Mouse (Mus musculus) heart, adult 18-20 months (tissue): ENCODE measurements around the gene Mycbpap. TPM values are rescaled to one million over a fixed set of nuclear protein-coding genes. Genes with fewer than 3 reads are reported as not detected.

Experiments
- total RNA-seq, 2 experiments: library from RNA; stranded (reverse); gene quantifications; 2 replicates each; pipeline ENCODE4 v1.2.3; 2021

Mycbpap gene
- total RNA-seq, 2 experiments from 2014 or later = 0.67 to 1.5 TPM

Other genes starting within 250 kb of the Mycbpap start
- under 1 TPM in 1 of 2 experiments, not detected in 1; 0.77 TPM for gene Gm21885, start 239.9 kb downstream of the Mycbpap start, total RNA-seq
- 10 to 100 TPM; 31.4 to 34.7 TPM for gene Luc7l3, start 199.8 kb downstream of the Mycbpap start, total RNA-seq
- 100 to 1,000 TPM; 274 to 280 TPM for gene Ankrd40, start 193.7 kb downstream of the Mycbpap start, total RNA-seq
- gene Abcc3, start 128.7 kb downstream of the Mycbpap start, total RNA-seq = 1 to 10 TPM; 1.7 to 1.8 TPM
- 10 to 100 TPM in 1 of 2 experiments, 1 to 10 TPM in 1; 8.7 to 10.1 TPM for gene Cacna1g, start 47.5 kb downstream of the Mycbpap start, total RNA-seq
- under 1 TPM; 0.17 to 0.54 TPM for gene Spata20, start 35.6 kb downstream of the Mycbpap start, total RNA-seq
- gene Epn3, start 21.8 kb downstream of the Mycbpap start, total RNA-seq = 10 to 100 TPM; 19.3 to 21.1 TPM
- 10 to 100 TPM in 1 of 2 experiments, 1 to 10 TPM in 1; 8.5 to 10.3 TPM for gene Rsad1, start 27.5 kb upstream of the Mycbpap start, total RNA-seq
- 1 to 10 TPM; 1.4 to 3.2 TPM for gene Chad, start 43.3 kb upstream of the Mycbpap start, total RNA-seq
- gene Acsf2, start 80.1 kb upstream of the Mycbpap start, total RNA-seq = 10 to 100 TPM; 30.4 to 33.5 TPM
- gene Lrrc59, start 108.0 kb upstream of the Mycbpap start, total RNA-seq = 10 to 100 TPM; 32.0 to 32.6 TPM
- 10 to 100 TPM; 60.9 to 62.7 TPM for gene Mrpl27, start 132.0 kb upstream of the Mycbpap start, total RNA-seq
- under 1 TPM; 0.10 to 0.23 TPM for gene Eme1, start 132.2 kb upstream of the Mycbpap start, total RNA-seq
- gene Xylt2, start 155.8 kb upstream of the Mycbpap start, total RNA-seq = 1 to 10 TPM; 6.1 to 6.9 TPM
- gene Gm11541, start 182.8 kb upstream of the Mycbpap start, total RNA-seq = not detected
- 1 to 10 TPM in 1 of 2 experiments, under 1 TPM in 1; 0.98 to 1.1 TPM for gene Cdc34b, start 220.0 kb upstream of the Mycbpap start, total RNA-seq